Mouse (Mus musculus): ENCODE data around the gene Pyroxd1. TPM values are rescaled to one million over a fixed set of nuclear protein-coding genes. Genes with fewer than 3 reads are reported as not detected.

Pyroxd1 gene
- polyA plus RNA-seq, 1 experiment from 2014 or later = 24.4 TPM

Other genes starting within 250 kb of the Pyroxd1 start
- not detected in 2 replicates for gene Slco1a6, start 137.1 kb upstream of the Pyroxd1 start, polyA plus RNA-seq (2016; fragmentation: Nextera tagmentation; extraction: Ambion mirVana)
- not detected in 2 replicates for gene Iapp, start 47.2 kb upstream of the Pyroxd1 start, polyA plus RNA-seq (2016; fragmentation: Nextera tagmentation; extraction: Ambion mirVana)
- 0.20 and 0.22 TPM in 2 replicates for gene Slco1a5, start 22.7 kb upstream of the Pyroxd1 start, polyA plus RNA-seq (2016; fragmentation: Nextera tagmentation; extraction: Ambion mirVana)
- gene Recql, start 41.4 kb downstream of the Pyroxd1 start, polyA plus RNA-seq (2016; fragmentation: Nextera tagmentation; extraction: Ambion mirVana) = 34.5 and 34.8 TPM in 2 replicates
- gene Golt1b, start 41.6 kb downstream of the Pyroxd1 start, polyA plus RNA-seq (2016; fragmentation: Nextera tagmentation; extraction: Ambion mirVana) = 89.3 and 92.0 TPM in 2 replicates
- 0.84 and 1.2 TPM in 2 replicates for gene Spx, start 67.8 kb downstream of the Pyroxd1 start, polyA plus RNA-seq (2016; fragmentation: Nextera tagmentation; extraction: Ambion mirVana)
- gene Gys2, start 127.5 kb downstream of the Pyroxd1 start, polyA plus RNA-seq (2016; fragmentation: Nextera tagmentation; extraction: Ambion mirVana) = 0.06 TPM in 1 of 2 replicates, not detected in the other
- gene Ldhb, start 162.3 kb downstream of the Pyroxd1 start, polyA plus RNA-seq (2016; fragmentation: Nextera tagmentation; extraction: Ambion mirVana) = 495 and 509 TPM in 2 replicates
- gene Kcnj8, start 226.0 kb downstream of the Pyroxd1 start, polyA plus RNA-seq (2016; fragmentation: Nextera tagmentation; extraction: Ambion mirVana) = 6.6 and 8.4 TPM in 2 replicates

Measured in neural tube, embryonic 12.5 days (tissue).